Mouse (Mus musculus) frontal cortex, adult (tissue): ENCODE results near the gene Ttc39d.
"Not testable (repeated sequence)": the region's sequence is repeated elsewhere in the genome, so short reads cannot be mapped to it uniquely, and the experiment has no call there.

Experiments
- ATAC-seq: cut with Nextera tagmentation; 2 replicates; pipeline ENCODE4 v1.9.2; 2017; ENCODE audit warnings: mild to moderate bottlenecking, moderate library complexity, mixed read lengths; ENCODE audit not compliant: low TSS enrichment

Ttc39d gene

GRCm38 (mm10) chr17:80199160-80199778 is 8.0 kb upstream of the Ttc39d start:
- ATAC-seq, result peak; percentile 44; the same call in 1 of the 2 replicates

GRCm38 (mm10) chr17:80205657-80206056 is 1.6 kb upstream of the Ttc39d start:
- ATAC-seq, result no peak

- peak; percentile 56 for ATAC-seq
These were observed 974 bp upstream of the Ttc39d start for GRCm38 (mm10) chr17:80206301-80206670.

- not testable (repeated sequence) for ATAC-seq
These were observed 6.7 kb downstream of the Ttc39d start for GRCm38 (mm10) chr17:80213998-80214397.

- no peak for ATAC-seq
These were observed 12.9 kb downstream of the Ttc39d start for GRCm38 (mm10) chr17:80220131-80220530.

- ATAC-seq, result no peak
These were observed 13.9 kb downstream of the Ttc39d start for GRCm38 (mm10) chr17:80221202-80221601.

GRCm38 (mm10) chr17:80221890-80222628 is 14.8 kb downstream of the Ttc39d start:
- no peak for ATAC-seq

- ATAC-seq, result peak; percentile 71
These were observed 16.6 kb downstream of the Ttc39d start for GRCm38 (mm10) chr17:80223829-80224228.

GRCm38 (mm10) chr17:80224326-80225116 is 17.3 kb downstream of the Ttc39d start, which contains the start of gene Gemin6:
Gene Gemin6 (plus strand): TSS chr17:80224441.
- peak; percentile 100 for ATAC-seq

- ATAC-seq, result not testable (repeated sequence)
These were observed 17.9 kb downstream of the Ttc39d start for GRCm38 (mm10) chr17:80225142-80225541.

- ATAC-seq, result no peak
These were observed 22.1 kb downstream of the Ttc39d start for GRCm38 (mm10) chr17:80229396-80229795.

- ATAC-seq, result no peak
These were observed 26.6 kb downstream of the Ttc39d start for GRCm38 (mm10) chr17:80233844-80234243.

- no peak for ATAC-seq
These were observed 27.1 kb downstream of the Ttc39d start for GRCm38 (mm10) chr17:80234376-80234775.

- ATAC-seq, result peak; percentile 67
These were observed 28.2 kb downstream of the Ttc39d start for GRCm38 (mm10) chr17:80235477-80235876.

GRCm38 (mm10) chr17:80236805-80237204 is 29.5 kb downstream of the Ttc39d start:
- ATAC-seq, result no peak

GRCm38 (mm10) chr17:80237475-80237874 is 30.2 kb downstream of the Ttc39d start:
- ATAC-seq, result no peak

GRCm38 (mm10) chr17:80241594-80241993 is 34.3 kb downstream of the Ttc39d start:
- ATAC-seq, result no peak

GRCm38 (mm10) chr17:80243116-80243515 is 35.9 kb downstream of the Ttc39d start:
- ATAC-seq, result no peak

- ATAC-seq, result no peak
These were observed 45.7 kb downstream of the Ttc39d start for GRCm38 (mm10) chr17:80252757-80253525.

GRCm38 (mm10) chr17:80254421-80254820 is 47.2 kb downstream of the Ttc39d start:
- no peak for ATAC-seq

GRCm38 (mm10) chr17:80255208-80255607 is 47.9 kb downstream of the Ttc39d start:
- peak; percentile 31; the same call in 1 of the 2 replicates for ATAC-seq

- ATAC-seq, result no peak
These were observed 59.8 kb downstream of the Ttc39d start for GRCm38 (mm10) chr17:80267065-80267464.
